Mouse (Mus musculus): ENCODE measurements around the gene Sfxn5.

DNA sequence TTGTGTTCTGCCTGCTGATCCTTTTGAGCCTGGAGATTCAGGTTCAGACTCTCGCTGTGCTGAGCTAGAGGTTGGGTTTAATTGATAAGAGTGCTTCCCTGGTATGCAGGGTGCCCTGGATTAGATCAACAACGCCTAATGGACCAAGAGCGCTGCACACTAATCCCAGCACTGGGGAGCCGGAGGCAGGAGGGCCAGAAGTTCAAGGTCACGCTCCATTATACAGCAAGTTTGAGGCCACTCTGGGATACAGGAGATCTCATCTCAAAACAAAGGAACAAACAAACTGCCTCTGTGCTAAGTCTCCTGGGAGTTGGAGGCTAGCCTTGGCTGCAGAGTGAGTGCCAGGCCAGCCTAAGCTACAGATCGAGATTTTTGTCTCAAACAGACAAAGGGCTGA lies 77.6 kb downstream of the Sfxn5 start:
- TF ChIP-seq CTCF (IDR thresholded peaks at IDR 0.05; ENCODE audit: low read depth) = no peak
- TF ChIP-seq EP300 (IDR thresholded peaks at IDR 0.05; ENCODE audit: low read depth) = no peak

Measured in heart, postnatal 0 days (tissue).